Mouse (Mus musculus) gastrocnemius, adult 2 months (tissue): ENCODE results near the gene Slc1a2. TPM values are rescaled to one million over a fixed set of nuclear protein-coding genes. Genes with fewer than 3 reads are reported as not detected.

Source experiments
- DNase-seq: peaks from one replicate; pipeline ENCODE4 v3.0.0; 2022
- H3K27ac ChIP-seq: fragments of 200-600 bp; 2 replicates; pipeline ENCODE4 v1.8.1; 2022; ENCODE audit warnings: mild to moderate bottlenecking
- H3K4me3 ChIP-seq: fragments of 200-600 bp; 2 replicates; pipeline ENCODE4 v1.8.1; 2022; ENCODE audit warnings: mild to moderate bottlenecking, moderate library complexity
- CTCF ChIP-seq: fragments of 200-600 bp; IDR thresholded peaks from 2 replicates; pipeline ENCODE4 v1.8.1; 2022; ENCODE audit warnings: antibody characterized with exemption, mild to moderate bottlenecking, moderate library complexity
- intact Hi-C: fragments of 180-260 bp; cut with DNase I; formaldehyde crosslinking; loops from one replicate; pipeline ENCODE4 v1.15.1; 2025
- total RNA-seq, 2 experiments: library from RNA; stranded (reverse); gene quantifications; 2 replicates each; pipeline ENCODE4 v1.2.3; 2021

The Slc1a2 gene
- total RNA-seq, 2 experiments from 2014 or later, result 0.14 to 0.36 TPM

DNA sequence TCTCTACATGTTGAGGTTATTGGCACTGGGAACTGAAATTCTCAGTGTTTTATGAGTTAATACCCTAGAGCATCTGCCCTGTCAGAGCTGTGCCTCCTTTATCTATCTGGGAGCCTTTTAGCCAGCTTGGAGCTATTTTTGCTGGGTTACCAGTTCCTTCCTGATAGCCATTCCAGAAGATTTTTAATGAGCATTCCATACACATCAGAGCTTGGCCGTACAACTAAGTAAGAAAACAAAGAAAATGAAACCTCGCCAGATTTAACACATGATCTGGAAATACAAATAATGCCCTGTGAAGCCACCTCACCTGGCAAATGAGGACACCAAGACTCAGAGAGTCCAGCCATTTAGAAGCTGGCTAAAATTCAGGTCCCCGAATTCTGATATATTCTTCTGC lies 104.7 kb downstream of the Slc1a2 start:
- no peak overlapping the region for H3K4me3 ChIP-seq
- H3K27ac ChIP-seq, result peak overlapping the region; percentile 70
- no peak for DNase-seq
- no peak for TF ChIP-seq CTCF
- intact Hi-C loops, result no loop called here

DNA sequence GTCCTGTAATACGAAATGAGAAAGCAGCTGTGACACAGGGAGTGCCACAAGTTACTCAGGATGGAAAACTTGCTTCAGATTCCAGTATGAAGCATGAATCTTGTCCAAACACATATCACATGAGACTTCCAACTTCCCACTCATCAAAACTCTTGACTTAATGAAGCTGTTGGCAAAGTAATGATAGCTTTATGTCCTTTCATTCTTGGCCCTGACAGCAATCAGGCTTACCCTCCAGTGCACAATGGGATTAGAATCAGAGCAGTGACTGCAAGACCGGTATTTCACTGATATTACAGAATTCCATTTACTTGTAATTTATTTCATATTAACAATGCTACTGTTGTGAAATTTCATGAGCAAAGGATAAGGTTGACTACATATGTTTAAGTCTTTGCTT lies 105.5 kb downstream of the Slc1a2 start:
- TF ChIP-seq CTCF, result no peak
- DNase-seq, result no peak
- intact Hi-C loops, result no loop called here
- Histone ChIP-seq H3K27ac (peak overlapping the region; percentile 6; the same call in 1 of the 2 replicates), H3K4me3 (no peak overlapping the region)

- no peak for DNase-seq
- TF ChIP-seq CTCF, result no peak
- Histone ChIP-seq H3K27ac (0 out of 2 replicates have a peak overlapping the region, but pooled peaks have one; percentile 6), H3K4me3 (no peak overlapping the region)
- intact Hi-C loops, result no loop called here
Measured at GRCm38 (mm10) chr2:102764602-102765374, 106.3 kb downstream of the Slc1a2 start.

DNA sequence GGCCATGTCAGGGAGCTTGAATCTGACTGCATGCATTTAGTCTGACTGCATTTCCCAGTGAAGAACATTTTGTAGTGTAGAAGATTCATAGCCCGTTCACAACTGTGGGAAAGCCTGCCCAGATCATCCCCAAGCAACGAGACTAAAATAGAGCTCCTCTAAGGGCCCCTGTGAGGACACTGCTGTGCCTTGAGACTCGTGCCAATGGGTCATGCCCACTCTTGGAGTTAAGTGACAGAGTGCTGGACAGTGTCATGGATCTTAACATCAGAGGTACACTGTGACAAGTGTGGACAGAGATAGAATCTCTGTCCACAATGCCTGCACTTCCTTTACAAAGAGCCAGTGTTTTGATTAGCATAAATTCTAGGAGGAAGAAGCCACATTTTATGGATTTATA lies 109.8 kb downstream of the Slc1a2 start:
- H3K4me3 ChIP-seq, result no peak overlapping the region
- peak; percentile 55 for DNase-seq
- H3K27ac ChIP-seq, result peak overlapping the region; percentile 8; the same call in 1 of the 2 replicates
- TF ChIP-seq CTCF, result no peak
- intact Hi-C loops, result no loop called here

DNA sequence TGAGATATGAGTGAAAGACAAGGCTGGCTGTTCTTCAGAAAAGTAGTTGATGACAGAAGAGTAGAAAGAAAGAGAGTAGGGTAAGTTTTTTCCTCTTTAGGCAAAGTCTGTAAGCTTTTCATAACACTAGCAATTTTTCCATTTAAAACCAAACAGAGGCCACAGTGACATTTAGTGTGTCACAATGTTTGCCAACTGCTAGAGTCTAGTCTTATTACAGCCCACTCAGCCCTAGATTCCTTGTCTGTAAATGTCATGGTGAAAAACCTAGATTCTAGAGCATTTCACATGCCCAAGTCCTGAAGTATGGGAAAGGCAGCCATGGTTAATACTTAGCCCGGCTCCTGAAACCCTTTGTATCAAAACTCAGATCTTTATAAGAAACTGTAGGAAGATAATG lies 112.8 kb downstream of the Slc1a2 start:
- intact Hi-C loops, result no loop called here
- Histone ChIP-seq H3K27ac (no peak overlapping the region), H3K4me3 (no peak overlapping the region)
- no peak for DNase-seq
- TF ChIP-seq CTCF, result no peak

GRCm38 (mm10) chr2:102772276-102772675 lies 113.8 kb downstream of the Slc1a2 start:
- no peak for TF ChIP-seq CTCF
- Histone ChIP-seq H3K4me3 (no peak overlapping the region), H3K27ac (no peak overlapping the region)
- intact Hi-C loops, result no loop called here
- DNase-seq, result no peak

DNA sequence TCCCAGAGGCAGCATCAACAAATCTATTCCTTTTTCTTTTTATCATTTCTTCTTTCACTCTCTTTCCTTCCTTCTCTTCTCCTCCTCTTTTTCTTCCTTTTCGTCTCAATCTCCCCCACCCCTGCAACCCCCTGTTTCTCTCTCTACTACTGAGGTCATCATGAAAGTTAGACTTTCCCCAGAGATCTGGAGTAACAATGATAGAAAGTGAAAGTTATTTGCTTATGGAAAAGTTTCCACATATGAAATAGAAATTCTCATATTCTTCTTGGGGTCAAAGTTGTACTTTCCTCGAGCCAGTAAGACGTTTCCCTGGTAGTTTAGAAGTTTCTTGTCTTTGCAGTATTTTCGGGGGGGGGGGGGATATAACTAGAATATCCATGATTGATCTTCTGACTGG lies 116.2 kb downstream of the Slc1a2 start:
- no peak for DNase-seq
- no peak overlapping the region for H3K4me3 ChIP-seq
- no peak overlapping the region for H3K27ac ChIP-seq
- intact Hi-C loops, result no loop called here
- no peak for TF ChIP-seq CTCF

- Histone ChIP-seq H3K4me3 (no peak overlapping the region), H3K27ac (no peak overlapping the region)
- no peak for TF ChIP-seq CTCF
- intact Hi-C loops, result no loop called here
- no peak for DNase-seq
Measured at GRCm38 (mm10) chr2:102775561-102775960, 117.1 kb downstream of the Slc1a2 start.

DNA sequence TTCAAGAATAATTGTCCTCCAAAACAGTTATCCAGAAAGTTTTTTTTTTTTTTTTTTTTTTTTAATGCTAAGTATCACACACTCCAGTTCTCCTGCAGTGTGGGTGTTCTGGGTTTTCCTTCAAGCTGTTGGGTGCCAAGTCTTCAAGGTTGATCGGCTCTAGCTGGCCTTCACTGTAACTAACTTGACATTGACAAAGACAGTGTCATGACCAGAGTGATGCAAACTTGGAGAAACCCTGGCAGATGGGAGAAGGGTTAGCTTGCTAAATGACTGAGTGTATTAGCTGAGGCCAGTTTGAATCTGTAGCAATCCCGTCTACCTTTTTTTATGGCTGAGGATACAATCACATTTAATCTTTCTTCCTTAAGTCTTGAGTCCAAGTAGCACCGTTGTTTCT lies 119.7 kb downstream of the Slc1a2 start:
- intact Hi-C loops, result no loop called here
- no peak overlapping the region for H3K4me3 ChIP-seq
- no peak overlapping the region for H3K27ac ChIP-seq
- TF ChIP-seq CTCF, result no peak
- no peak for DNase-seq

- H3K4me3 ChIP-seq, result no peak overlapping the region
- no peak overlapping the region for H3K27ac ChIP-seq
- TF ChIP-seq CTCF, result no peak
- no peak for DNase-seq
- intact Hi-C loops, result no loop called here
Measured at GRCm38 (mm10) chr2:102782751-102783150, 124.3 kb downstream of the Slc1a2 start.

- no peak overlapping the region for H3K4me3 ChIP-seq
- no peak for DNase-seq
- intact Hi-C loops, result no loop called here
- TF ChIP-seq CTCF, result no peak
- no peak overlapping the region for H3K27ac ChIP-seq
Measured at GRCm38 (mm10) chr2:102785696-102786095, 127.2 kb downstream of the Slc1a2 start.

GRCm38 (mm10) chr2:102791641-102792040 lies 133.2 kb downstream of the Slc1a2 start:
- no peak for TF ChIP-seq CTCF
- Histone ChIP-seq H3K4me3 (no peak overlapping the region), H3K27ac (no peak overlapping the region)
- DNase-seq, result no peak
- intact Hi-C loops, result loop anchor here (10.0 kb wide), 1 partner anchor 47 kb away; no protein-coding TSS in a partner anchor

GRCm38 (mm10) chr2:102792804-102793203 lies 134.3 kb downstream of the Slc1a2 start:
- Histone ChIP-seq H3K4me3 (no peak overlapping the region), H3K27ac (no peak overlapping the region)
- DNase-seq, result no peak
- intact Hi-C loops, result loop anchor here (10.0 kb wide), 1 partner anchor 48 kb away; no protein-coding TSS in a partner anchor
- no peak for TF ChIP-seq CTCF

DNA sequence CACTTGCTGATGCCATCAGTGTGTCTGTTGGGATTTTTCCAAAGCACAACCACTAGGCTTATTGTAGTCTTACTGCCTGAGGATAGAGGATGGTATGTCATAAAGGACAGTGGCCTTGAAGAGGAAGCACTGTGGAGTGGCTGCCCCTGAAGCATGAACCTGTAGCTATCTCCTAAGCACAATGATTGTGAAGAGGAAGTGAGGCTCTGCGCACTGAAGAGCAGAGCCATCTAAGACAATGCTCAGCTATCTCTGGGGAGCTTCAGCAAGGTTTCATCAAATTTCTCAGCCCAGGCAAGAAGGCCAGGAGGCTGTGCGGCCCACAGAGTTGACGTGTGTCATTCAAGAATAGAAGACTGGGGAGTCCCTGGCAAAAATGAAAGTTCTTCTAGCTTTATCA lies 136.6 kb downstream of the Slc1a2 start:
- no peak for TF ChIP-seq CTCF
- no peak for DNase-seq
- H3K27ac ChIP-seq, result no peak overlapping the region
- intact Hi-C loops, result loop anchor here (10.0 kb wide), 1 partner anchor 50 kb away; no protein-coding TSS in a partner anchor
- H3K4me3 ChIP-seq, result no peak overlapping the region
